Mouse (Mus musculus): ENCODE data around the gene Ckb.

- TF ChIP-seq POLR2A (IDR thresholded peaks at IDR 0.05; ENCODE audit: control insufficient read depth in 1 of 2, insufficient read depth in 1 of 2, low read depth in 1 of 2, low read length in 2 of 2, poor library complexity in 1 of 2), result no peak
- TF ChIP-seq USF1 (IDR thresholded peaks at IDR 0.05; ENCODE audit: low read depth, low read length), result no peak
- TF ChIP-seq CTCF (IDR thresholded peaks at IDR 0.05 in 2 of 3, conservative IDR thresholded peaks at IDR 0.05 in 1 of 3; ENCODE audit: control insufficient read depth in 1 of 3, insufficient read depth in 1 of 3, low read depth in 2 of 3, low read length in 3 of 3, poor library complexity in 1 of 3, severe bottlenecking in 1 of 3), result no peak
- TF ChIP-seq NRF1 (IDR thresholded peaks at IDR 0.05; ENCODE audit: insufficient read depth, low read depth, low read length, poor library complexity, severe bottlenecking), result no peak
- TF ChIP-seq EP300 (IDR thresholded peaks at IDR 0.05; ENCODE audit: low read depth in 1 of 2, low read length in 2 of 2), result no peak
- TF ChIP-seq HCFC1 (IDR thresholded peaks at IDR 0.05; ENCODE audit: low read depth, low read length), result no peak
- TF ChIP-seq MAFK (IDR thresholded peaks at IDR 0.05; ENCODE audit: borderline replicate concordance, low read depth, low read length), result no peak
- TF ChIP-seq CHD1 (IDR thresholded peaks at IDR 0.05; ENCODE audit: low read depth, low read length), result no peak
- no peak for TF ChIP-seq TBP (IDR thresholded peaks at IDR 0.05; ENCODE audit: low read depth, low read length)
- no peak for TF ChIP-seq ZNF384 (IDR thresholded peaks at IDR 0.05; ENCODE audit: low read depth, low read length)
- no peak for TF ChIP-seq ZC3H11A (IDR thresholded peaks at IDR 0.05; ENCODE audit: low read depth, low read length)
- no peak for TF ChIP-seq MAZ (IDR thresholded peaks at IDR 0.05; ENCODE audit: low read depth, low read length)
- TF ChIP-seq USF2 (IDR thresholded peaks at IDR 0.05; ENCODE audit: borderline replicate concordance in 1 of 2, insufficient read depth in 1 of 2, low read depth in 1 of 2, low read length in 2 of 2), result no peak
- no peak for TF ChIP-seq TAL1 (IDR thresholded peaks at IDR 0.05; ENCODE audit: low read length)
Measured at GRCm38 (mm10) chr12:111687350-111688068, 15.4 kb upstream of the Ckb start.
